Mouse (Mus musculus): Measurements from ENCODE around the gene Ttc23.

- no peak for TF ChIP-seq POLR2A (IDR thresholded peaks at IDR 0.05; ENCODE audit: insufficient read depth, low read length)
- TF ChIP-seq EP300 (IDR thresholded peaks at IDR 0.05; ENCODE audit: insufficient read depth, low read depth, low read length), result no peak
These were observed 63.0 kb downstream of the Ttc23 start for GRCm38 (mm10) chr7:67710216-67710615.
